Mouse (Mus musculus) embryonic facial prominence, embryonic 11.5 days (tissue): ENCODE measurements around the gene Ifnab. TPM values are rescaled to one million over a fixed set of nuclear protein-coding genes. Genes with fewer than 3 reads are reported as not detected.

Experiments used
- ATAC-seq: fragments of 200-750 bp; cut with Nextera tagmentation; replicated peaks from 2 replicates; pipeline ENCODE4 v1.8.0; 2017; ENCODE audit warnings: low read depth; ENCODE audit not compliant: insufficient number of reproducible peaks, low FRiP score, low TSS enrichment
- DNase-seq: peaks from one replicate; pipeline ENCODE4 v3.0.0-alpha.2; 2015; ENCODE audit warnings: low spot score
- H3K27ac ChIP-seq: fragments of 300-500 bp; sonication (generic); replicated peaks from 2 replicates; pipeline ENCODE4 v1.5.1; 2014; ENCODE audit warnings: mild to moderate bottlenecking, low read depth, low read length, control low read depth
- H3K27me3 ChIP-seq: fragments of 300-500 bp; sonication (generic); 2 replicates; pipeline ENCODE4 v1.6.1; 2014; ENCODE audit warnings: mild to moderate bottlenecking, low read length, moderate library complexity, mixed read lengths; ENCODE audit not compliant: control insufficient read depth, insufficient read depth
- H3K36me3 ChIP-seq: fragments of 300-500 bp; sonication (generic); replicated peaks from 2 replicates; pipeline ENCODE4 v1.6.1; 2014; ENCODE audit warnings: low read depth, mild to moderate bottlenecking, low read length, moderate library complexity, mixed read lengths; ENCODE audit not compliant: control insufficient read depth, insufficient read depth
- H3K4me1 ChIP-seq: fragments of 300-500 bp; sonication (generic); 2 replicates; pipeline ENCODE4 v1.6.1; 2014; ENCODE audit warnings: low read length, mixed read lengths; ENCODE audit not compliant: control insufficient read depth, insufficient read depth
- H3K4me2 ChIP-seq: fragments of 300-500 bp; sonication (generic); 2 replicates; pipeline ENCODE4 v1.6.1; 2014; ENCODE audit warnings: low read depth, mild to moderate bottlenecking, control low read depth, low read length, moderate library complexity
- H3K4me3 ChIP-seq: fragments of 300-500 bp; sonication (generic); 2 replicates; pipeline ENCODE4 v1.5.1; 2014; ENCODE audit warnings: low read depth, low read length, control low read depth
- H3K9ac ChIP-seq: fragments of 300-500 bp; sonication (generic); replicated peaks from 2 replicates; pipeline ENCODE4 v1.6.1; 2014; ENCODE audit warnings: mild to moderate bottlenecking, control low read depth, low read length
- H3K9me3 ChIP-seq: fragments of 300-500 bp; sonication (generic); replicated peaks from 2 replicates; pipeline ENCODE4 v1.6.1; 2016; ENCODE audit warnings: mild to moderate bottlenecking, low read length, inconsistent platforms, mixed read lengths; ENCODE audit not compliant: control insufficient read depth
- WGBS: fragments of 180-500 bp; shearing (Covaris S2); extraction: QIAGEN DNeasy Blood & Tissue Kit; methylation state at CpG from one replicate; pipeline ENCODE4 v1.1.7; 2014; 5-methylcytosine and 5-hydroxymethylcytosine counted together
- polyA plus RNA-seq: library from polyadenylated mRNA; unstranded; fragments of >200 nt; fragmentation: Nextera tagmentation; extraction: Ambion mirVana; gene quantifications from 2 replicates; pipeline ENCODE4 v1.2.1, GENCODE M21; 2014

Ifnab gene
- polyA plus RNA-seq = not detected in 2 replicates

- H3K27me3 ChIP-seq = no peaks in the 10 kb centered on the region
- no peak within 1 kb of the TSS for H3K27ac ChIP-seq
- no peak for ATAC-seq
- DNase-seq = no peak
- H3K4me1 ChIP-seq = no peaks in the 10 kb centered on the region
- H3K36me3 ChIP-seq = no peaks in the 10 kb centered on the region
- H3K4me3 ChIP-seq = no peak within 1 kb of the TSS
- H3K9me3 ChIP-seq = no peaks in the 10 kb centered on the region
- no peak within 1 kb of the TSS for H3K4me2 ChIP-seq
- H3K9ac ChIP-seq = no peak within 1 kb of the TSS
- WGBS = 70% methylated on average over 2 of the region's 2 CpGs
Measured at GRCm38 (mm10) chr4:88691259-88691658, at the start of gene Ifnab. TSS of gene Ifnab (minus strand) at chr4:88691359.

- Histone ChIP-seq H3K36me3 (no peaks in the 10 kb centered on the region), H3K4me2 (no peak overlapping the region), H3K9ac (no peak overlapping the region), H3K9me3 (no peaks in the 10 kb centered on the region), H3K4me3 (no peak overlapping the region), H3K4me1 (no peaks in the 10 kb centered on the region), H3K27ac (no peak overlapping the region), H3K27me3 (no peaks in the 10 kb centered on the region)
- no peak for ATAC-seq
- DNase-seq = no peak
- WGBS = 88% methylated on average over 6 of the region's 6 CpGs
Measured at GRCm38 (mm10) chr4:88739036-88739435, 47.9 kb upstream of the Ifnab start.

- no peak overlapping the region for H3K27ac ChIP-seq
- no peaks in the 10 kb centered on the region for H3K27me3 ChIP-seq
- H3K36me3 ChIP-seq = no peaks in the 10 kb centered on the region
- peak; percentile 82 for DNase-seq
- H3K4me2 ChIP-seq = no peak overlapping the region
- no peak for ATAC-seq
- no peak overlapping the region for H3K4me3 ChIP-seq
- H3K4me1 ChIP-seq = no peaks in the 10 kb centered on the region
- H3K9me3 ChIP-seq = no peaks in the 10 kb centered on the region
- whole genome bisulfite sequencing = 4% methylated on average over 2 of the region's 2 CpGs
- H3K9ac ChIP-seq = no peak overlapping the region
Measured at GRCm38 (mm10) chr4:88738480-88738879, 47.3 kb upstream of the Ifnab start.

DNA sequence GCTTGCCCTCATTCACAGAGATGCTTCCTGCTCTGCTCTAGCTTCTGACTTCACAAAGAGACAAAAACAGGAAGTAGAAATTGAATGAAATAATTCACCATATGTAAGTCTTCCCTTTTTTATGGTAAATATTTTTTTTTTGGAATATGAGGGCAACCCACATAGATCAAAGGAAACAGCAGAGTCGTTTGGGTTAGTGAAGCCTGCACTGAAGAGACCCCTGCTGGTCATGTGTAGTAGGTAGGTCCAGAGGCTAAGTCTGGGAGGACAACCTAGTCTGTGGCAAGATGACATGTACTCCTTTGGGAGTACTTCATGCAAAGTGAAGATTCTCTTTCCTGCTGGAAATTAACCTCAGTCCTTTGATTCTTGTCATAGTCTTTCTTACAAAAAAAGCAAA lies 36.2 kb upstream of the Ifnab start:
- peak; percentile 59 for DNase-seq

DNA sequence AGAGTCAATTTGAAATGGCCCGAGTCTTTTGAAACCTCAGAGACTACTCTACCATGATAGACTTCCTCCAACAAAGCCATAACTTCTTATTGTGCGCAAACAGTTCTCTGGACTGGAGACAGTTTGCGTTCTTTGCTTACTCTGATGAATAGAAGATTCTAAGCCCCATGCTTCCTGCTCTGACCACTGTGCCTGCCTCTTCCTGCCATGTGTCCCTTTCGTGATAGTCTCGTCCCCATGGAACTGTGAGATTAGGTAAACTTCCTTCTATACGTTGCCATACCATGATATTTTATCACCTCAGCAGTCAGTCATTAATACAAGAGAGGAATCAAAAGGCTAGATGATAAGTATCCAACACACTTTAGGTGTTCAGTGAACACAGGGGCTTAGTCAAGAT lies 35.6 kb upstream of the Ifnab start:
- DNase-seq (no peak), ATAC-seq (no peak)
- Histone ChIP-seq H3K4me2 (no peak overlapping the region), H3K9me3 (no peaks in the 10 kb centered on the region), H3K36me3 (no peaks in the 10 kb centered on the region), H3K4me3 (no peak overlapping the region), H3K27ac (no peak overlapping the region), H3K27me3 (no peaks in the 10 kb centered on the region), H3K9ac (no peak overlapping the region), H3K4me1 (no peaks in the 10 kb centered on the region)
- WGBS = 84% methylated on average over 6 of the region's 6 CpGs

More for the DNA sequence above, 36.2 kb upstream of the Ifnab start:
- no peak overlapping the region for H3K27ac ChIP-seq
- no peak overlapping the region for H3K4me3 ChIP-seq
- H3K36me3 ChIP-seq = no peaks in the 10 kb centered on the region
- 3% methylated on average over 1 of the region's 1 CpGs for WGBS
- no peak overlapping the region for H3K9ac ChIP-seq
- no peak overlapping the region for H3K4me2 ChIP-seq
- no peaks in the 10 kb centered on the region for H3K27me3 ChIP-seq
- H3K9me3 ChIP-seq = no peaks in the 10 kb centered on the region
- no peaks in the 10 kb centered on the region for H3K4me1 ChIP-seq
- no peak for ATAC-seq

DNA sequence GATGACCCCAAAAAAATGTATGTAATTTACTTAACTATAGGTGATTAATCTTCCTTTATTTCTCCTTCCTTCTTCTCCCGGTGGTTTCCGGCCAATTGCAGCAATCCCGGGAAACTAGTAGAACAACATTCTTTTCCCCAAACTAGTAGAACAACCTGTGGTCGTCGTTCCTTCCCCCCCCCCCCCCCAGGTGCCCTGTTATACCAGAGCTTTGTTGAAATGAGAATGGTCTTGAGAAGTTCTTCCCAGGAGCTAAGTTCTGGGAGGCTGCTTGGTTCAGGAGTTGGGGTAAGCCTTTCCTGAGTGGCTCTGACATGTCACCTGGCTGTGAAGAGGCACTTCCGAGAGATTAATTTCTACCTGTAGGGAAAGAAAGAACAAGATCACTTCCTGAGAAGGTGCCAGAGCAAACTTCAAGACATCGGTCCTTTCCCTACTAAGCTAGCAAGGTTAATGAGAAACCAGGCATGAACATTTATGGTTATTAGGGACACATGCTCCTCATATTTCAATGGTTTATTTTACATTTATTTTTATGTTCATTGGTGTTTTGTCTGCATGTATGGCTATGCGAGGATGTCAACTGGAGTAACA lies 32.4 kb upstream of the Ifnab start:
- no peaks in the 10 kb centered on the region; the same call in 1 of the 2 replicates for H3K36me3 ChIP-seq
- DNase-seq (peak; percentile 34), ATAC-seq (no peak)
- H3K4me2 ChIP-seq = no peak overlapping the region
- no peak overlapping the region for H3K9ac ChIP-seq
- H3K27me3 ChIP-seq = no peaks in the 10 kb centered on the region
- no peak overlapping the region for H3K4me3 ChIP-seq
- no peaks in the 10 kb centered on the region for H3K9me3 ChIP-seq
- 55% methylated on average over 8 of the region's 8 CpGs for WGBS
- no peaks in the 10 kb centered on the region for H3K4me1 ChIP-seq
- no peak overlapping the region for H3K27ac ChIP-seq

- under 1% methylated on average over 77 of the region's 82 CpGs for WGBS
- ATAC-seq = peak; percentile 95
Measured at GRCm38 (mm10) chr4:88721791-88722721, 30.9 kb upstream of the Ifnab start, which contains the start of the genes Gm26566 and Klhl9. TSS of gene Gm26566 (plus strand) at chr4:88721805. TSS of gene Klhl9 (minus strand) at chr4:88722465.

DNA sequence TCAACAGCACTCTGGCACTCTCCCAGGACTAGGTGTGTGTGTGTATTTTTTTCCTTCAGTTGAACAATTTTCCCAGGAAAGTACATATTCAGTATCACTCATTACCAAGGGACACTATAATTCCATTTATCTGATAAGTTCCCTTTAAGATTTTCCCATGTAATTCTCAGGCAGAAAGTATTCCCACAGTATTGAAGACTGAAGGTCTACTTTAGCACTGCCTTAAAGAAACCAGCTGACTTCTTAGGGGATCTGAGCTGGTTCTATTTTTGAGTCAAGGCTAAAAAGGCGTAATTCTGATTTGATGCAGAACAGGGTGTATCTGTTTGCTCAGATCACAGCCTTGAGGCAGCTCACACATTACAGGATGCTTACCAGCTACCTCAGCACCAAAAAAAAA lies 27.6 kb upstream of the Ifnab start:
- Histone ChIP-seq H3K4me3 (peak overlapping the region; percentile 24), H3K36me3 (no peaks in the 10 kb centered on the region; the same call in none of the 2 replicates), H3K27ac (no peak overlapping the region), H3K4me1 (no peaks in the 10 kb centered on the region), H3K9ac (no peak overlapping the region), H3K27me3 (no peaks in the 10 kb centered on the region), H3K9me3 (no peaks in the 10 kb centered on the region), H3K4me2 (peak overlapping the region; percentile 43)
- DNase-seq (no peak), ATAC-seq (no peak)
- WGBS = 76% methylated on average over 1 of the region's 1 CpGs

More at GRCm38 (mm10) chr4:88721791-88722721, 30.9 kb upstream of the Ifnab start, which contains the start of the genes Gm26566 and Klhl9:
- Histone ChIP-seq H3K36me3 (no peaks in the 10 kb centered on the region; the same call in none of the 2 replicates), H3K4me2 (peak within 1 kb of the TSS; percentile 33), H3K27me3 (no peaks in the 10 kb centered on the region), H3K27ac (peak within 1 kb of the TSS; percentile 94), H3K4me1 (no peaks in the 10 kb centered on the region), H3K4me3 (peak within 1 kb of the TSS; percentile 96), H3K9me3 (no peaks in the 10 kb centered on the region), H3K9ac (peak within 1 kb of the TSS; percentile 99)
- DNase-seq = peak; percentile 98
